Mouse (Mus musculus) c-Kit-positive CD71-negative TER-119-negative erythroid progenitor cells, embryonic 14.5 days (primary cell): ENCODE data around the gene Ikzf1.

Experiments
- DNase-seq: peaks from one replicate; pipeline ENCODE4 v3.0.0-alpha.2; 2013; ENCODE audit warnings: low read depth

The Ikzf1 gene

DNA sequence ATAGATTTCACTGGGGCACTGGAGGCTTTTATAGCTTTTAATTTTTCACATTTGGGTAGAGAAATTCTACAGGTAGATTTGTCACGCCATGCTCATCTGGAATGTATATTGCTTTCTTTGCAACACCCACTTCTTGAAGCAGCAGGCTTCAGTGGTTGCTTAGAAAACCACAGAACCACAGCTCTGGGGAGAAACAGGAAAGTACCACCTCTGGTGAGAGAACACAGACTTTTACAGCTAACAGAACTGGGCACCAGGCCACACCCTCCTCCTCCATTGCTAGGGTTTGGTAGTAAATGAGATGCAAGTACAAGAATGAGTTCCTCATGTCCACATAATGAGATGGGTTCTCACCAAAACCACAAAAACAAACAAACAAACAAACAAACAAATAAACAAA lies 81.3 kb downstream of the Ikzf1 start:
- DNase-seq = peak; percentile 36

- no peak for DNase-seq
Observed at GRCm38 (mm10) chr11:11766736-11767135, 81.9 kb downstream of the Ikzf1 start.

DNA sequence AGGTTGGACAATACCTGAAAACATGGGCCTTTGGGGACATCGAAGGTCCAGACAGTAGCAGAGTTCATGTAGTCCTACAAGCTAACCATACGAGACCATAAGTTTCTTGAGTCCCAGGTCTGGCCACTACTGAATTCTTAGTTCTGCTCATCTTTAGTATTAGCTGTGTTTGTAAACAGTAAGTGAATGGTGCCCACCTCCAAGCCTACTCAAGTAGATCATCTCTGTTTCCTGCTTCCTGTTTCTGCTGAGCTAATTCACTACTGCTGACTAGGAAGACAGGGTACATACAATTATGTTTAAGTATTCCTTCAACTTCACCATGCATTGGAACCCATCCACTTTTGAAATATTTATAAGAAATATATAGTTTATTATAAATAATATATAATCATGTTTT lies 83.3 kb downstream of the Ikzf1 start:
- DNase-seq = no peak

DNA sequence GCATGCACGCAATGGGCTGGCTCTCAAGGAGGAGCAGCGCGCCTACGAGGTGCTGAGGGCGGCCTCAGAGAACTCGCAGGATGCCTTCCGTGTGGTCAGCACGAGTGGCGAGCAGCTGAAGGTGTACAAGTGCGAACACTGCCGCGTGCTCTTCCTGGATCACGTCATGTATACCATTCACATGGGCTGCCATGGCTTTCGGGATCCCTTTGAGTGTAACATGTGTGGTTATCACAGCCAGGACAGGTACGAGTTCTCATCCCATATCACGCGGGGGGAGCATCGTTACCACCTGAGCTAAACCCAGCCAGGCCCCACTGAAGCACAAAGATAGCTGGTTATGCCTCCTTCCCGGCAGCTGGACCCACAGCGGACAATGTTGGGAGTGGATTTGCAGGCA lies 84.5 kb downstream of the Ikzf1 start:
- DNase-seq = no peak

DNA sequence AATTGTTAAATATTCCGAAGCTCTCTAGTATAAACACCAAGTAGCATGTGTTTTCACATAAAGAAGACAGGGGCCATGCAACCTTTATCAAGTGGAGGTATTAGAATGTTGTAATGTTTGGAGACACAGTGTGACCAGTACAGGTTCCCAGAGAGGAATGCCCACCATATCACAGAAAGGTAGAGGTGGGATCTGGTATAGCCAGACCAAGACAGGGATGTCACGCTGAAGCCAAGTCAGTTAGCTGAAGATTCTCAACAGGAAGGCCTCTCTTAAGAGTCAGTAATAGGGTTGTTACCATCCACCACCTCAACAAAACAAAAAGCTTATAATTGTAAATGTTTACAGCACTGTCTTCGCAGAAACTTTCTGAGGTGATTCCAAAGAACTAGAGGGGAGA lies 85.9 kb downstream of the Ikzf1 start:
- no peak for DNase-seq

DNA sequence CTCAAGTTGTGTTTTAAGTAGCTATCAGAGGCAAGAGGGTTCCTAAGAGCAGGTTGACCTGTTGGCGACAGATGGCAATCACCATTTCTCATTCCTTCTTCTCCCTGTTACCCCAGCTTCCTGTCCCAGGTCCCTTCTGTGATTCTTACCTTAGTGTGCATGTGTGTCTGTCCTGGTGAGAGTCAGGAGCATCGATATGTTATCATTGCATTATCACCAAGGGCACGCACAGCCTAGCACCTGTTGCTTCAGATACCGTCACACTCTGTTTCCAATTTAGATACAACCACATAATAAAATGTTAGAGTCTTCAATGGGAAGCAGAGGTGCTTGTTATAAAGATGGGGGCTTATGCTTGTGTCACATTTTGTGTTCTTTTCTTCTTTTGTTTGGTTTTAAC lies 87.4 kb downstream of the Ikzf1 start:
- DNase-seq = no peak

- DNase-seq = no peak
Observed at GRCm38 (mm10) chr11:11774384-11774783, 89.6 kb downstream of the Ikzf1 start.

GRCm38 (mm10) chr11:11774893-11775292 lies 90.1 kb downstream of the Ikzf1 start:
- DNase-seq = no peak

DNA sequence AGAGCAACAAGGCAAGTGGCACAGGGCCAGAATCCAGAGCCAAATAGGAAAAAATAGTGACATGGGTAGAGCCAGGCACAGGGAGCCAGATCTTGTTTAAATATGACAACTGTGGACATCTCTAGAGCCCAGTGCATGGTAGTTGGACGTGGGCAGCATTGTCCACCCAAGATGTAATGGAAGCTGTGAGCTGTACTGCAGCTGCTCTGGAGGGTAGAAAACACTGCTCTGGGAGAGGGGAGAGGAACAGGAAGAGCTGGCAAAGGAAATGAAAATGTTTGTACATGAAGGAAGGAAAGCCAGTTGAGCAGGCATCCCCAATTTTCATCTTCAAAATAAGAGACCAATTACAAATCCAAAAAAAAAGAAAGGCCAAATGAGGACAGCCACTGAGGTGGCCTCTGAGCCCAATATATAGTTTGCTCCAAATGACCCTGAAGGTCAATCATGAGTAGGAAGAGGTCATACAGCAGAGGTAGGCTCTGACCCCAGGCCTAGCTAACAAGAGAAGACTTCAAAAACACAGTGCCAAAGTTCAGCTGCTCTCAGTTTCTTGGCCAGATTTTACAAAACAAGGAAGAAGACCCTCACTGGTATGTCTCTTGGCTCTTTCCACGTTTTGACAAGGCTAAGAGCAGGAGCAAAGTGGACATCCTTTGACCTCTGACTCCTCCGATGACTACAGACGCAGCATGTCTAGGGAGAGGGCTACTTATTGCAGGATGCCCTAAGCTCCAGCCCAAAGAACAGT lies 91.4 kb downstream of the Ikzf1 start:
- DNase-seq = no peak

DNA sequence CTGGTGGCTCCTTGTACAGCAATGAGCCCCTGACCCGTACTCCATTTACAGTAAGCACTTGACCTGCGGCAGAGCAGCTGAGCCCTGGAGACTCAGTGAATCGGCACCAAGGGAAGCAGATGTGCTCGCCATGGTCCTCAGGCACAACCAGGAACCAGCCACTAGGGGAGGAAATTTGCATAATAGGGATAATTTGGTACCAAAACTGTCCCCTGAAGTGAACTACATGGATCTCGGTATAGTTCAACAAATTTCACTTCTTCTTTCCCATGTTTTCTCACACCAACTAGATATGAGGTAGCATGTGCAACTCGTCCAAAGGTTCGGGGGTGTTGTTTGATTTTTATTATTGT lies 92.0 kb downstream of the Ikzf1 start:
- DNase-seq = no peak

DNA sequence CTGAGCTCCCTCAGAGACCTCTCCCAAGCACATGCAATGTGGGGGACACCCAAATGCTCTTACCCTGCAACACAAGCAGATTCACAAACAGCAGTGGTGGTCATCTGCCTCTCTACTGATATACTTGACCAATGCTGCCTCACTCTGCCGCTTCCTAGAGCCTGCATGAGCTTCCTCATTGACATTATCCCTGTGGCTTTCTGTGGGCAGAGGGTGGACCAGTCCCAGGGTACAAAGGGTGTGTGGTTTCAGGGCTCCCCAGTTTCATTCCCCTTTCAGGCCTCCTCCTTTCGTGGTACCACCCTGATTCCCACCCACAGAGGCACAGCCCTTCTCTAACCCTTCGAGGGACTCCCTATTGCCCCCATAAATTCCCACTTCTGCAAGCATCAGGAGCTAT lies 92.4 kb downstream of the Ikzf1 start:
- DNase-seq = no peak

GRCm38 (mm10) chr11:11777796-11778195 lies 93.0 kb downstream of the Ikzf1 start:
- no peak for DNase-seq

GRCm38 (mm10) chr11:11778345-11778744 lies 93.5 kb downstream of the Ikzf1 start:
- DNase-seq = no peak

DNA sequence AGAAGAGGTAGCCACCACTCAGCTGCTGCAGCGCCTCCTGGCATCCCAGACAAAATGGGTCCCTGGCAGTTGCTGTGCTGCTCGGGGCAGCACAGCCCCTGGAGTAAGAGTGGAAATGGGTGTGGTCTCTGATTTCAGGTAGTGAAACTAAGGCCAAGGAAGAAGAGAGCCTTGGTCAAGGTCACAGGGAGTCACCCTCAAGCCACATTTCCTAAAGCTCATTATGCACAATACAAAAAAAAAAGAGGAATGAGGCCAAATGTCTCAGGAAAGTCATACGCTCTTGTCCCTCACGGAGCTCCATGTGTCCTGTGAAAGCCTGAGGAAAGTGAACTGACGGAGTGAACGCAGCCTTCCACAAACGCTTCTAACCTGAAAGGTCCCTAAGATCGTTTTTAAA lies 96.9 kb downstream of the Ikzf1 start:
- no peak for DNase-seq

- DNase-seq = no peak
Observed at GRCm38 (mm10) chr11:11785457-11785856, 100.7 kb downstream of the Ikzf1 start.

DNA sequence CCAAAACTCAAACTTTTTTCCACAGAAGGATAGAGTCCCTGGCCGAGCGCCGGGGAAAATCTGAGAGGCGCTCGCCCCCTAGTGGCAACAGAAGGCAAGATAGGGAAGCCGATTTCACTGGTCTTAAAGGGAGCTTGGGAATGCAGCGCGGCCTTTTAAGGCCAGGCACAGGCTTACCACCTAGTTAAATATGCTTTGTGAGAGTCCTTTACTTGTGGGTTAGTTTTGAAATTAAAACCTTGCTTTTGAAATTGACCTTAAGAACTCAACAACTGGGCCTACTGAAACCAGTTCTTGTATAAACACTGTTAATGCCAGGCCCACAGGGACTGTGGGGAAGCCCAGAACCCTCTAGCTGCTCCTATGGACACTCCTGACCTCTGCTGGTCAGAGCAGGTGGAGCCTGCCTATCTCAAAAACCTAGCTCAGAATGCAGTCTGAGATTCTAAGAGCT lies 103.7 kb downstream of the Ikzf1 start:
- peak; percentile 82 for DNase-seq

DNA sequence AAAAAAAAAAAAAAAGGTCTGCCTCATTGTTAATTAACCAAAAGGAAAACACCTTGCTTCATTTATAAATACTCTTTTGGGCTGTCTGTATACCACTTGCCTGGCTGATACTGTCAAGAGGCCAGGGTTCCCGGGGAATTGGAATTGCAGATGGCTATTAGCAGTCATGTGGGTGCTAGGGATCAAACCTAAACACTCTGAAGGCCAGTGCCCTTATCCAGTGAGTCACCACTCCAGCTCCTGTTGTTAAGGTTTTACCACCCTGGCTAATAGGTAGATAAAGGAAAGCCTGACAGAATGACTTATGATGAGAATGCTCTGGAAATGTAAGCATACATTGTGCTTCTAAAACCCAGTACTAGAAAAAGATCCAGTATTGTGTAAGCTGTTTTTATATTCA lies 109.8 kb downstream of the Ikzf1 start:
- no peak for DNase-seq

DNA sequence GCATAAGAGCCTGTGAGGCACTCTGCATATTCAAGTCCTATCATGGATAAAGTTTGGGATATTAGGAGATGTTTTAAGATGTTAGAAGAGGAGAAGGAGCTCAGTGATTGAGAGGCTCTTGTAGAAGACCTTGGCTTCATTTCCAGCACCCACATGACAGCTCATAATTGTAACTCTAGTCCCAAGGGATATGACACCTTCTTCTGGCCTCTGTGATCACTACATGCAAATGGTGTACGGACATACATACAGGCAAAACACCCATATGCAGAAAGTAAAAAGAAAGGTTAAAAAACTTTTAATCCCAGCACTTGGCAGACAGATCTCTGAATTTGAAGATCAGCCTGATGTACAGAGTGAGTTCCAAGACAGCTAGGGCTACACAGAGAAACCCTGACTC lies 113.9 kb downstream of the Ikzf1 start:
- DNase-seq = no peak

- no peak for DNase-seq
Observed at GRCm38 (mm10) chr11:11800304-11800703, 115.5 kb downstream of the Ikzf1 start.

DNA sequence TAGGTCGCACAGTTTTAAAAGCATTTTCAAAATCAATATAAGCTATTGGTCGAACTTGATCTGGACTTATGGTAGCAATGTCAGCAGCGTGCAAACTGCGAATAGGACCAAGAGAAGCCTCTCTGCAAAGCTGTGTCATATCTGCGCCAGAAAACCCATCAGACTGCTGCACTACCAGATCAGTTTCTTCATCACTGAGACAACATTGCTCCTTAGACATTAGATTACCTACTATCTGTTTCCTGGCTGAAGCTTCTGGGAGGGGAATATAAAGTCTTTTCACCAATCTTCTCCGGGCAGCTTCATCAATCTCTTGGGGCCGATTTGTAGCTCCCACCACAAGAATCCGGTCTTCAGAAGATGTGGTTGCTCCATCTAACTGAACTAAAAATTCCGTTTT lies 116.3 kb downstream of the Ikzf1 start:
- DNase-seq = no peak

- DNase-seq = no peak
Observed at GRCm38 (mm10) chr11:11804421-11804820, 119.6 kb downstream of the Ikzf1 start.

- DNase-seq = no peak
Observed at GRCm38 (mm10) chr11:11805951-11806350, 121.1 kb downstream of the Ikzf1 start.

DNA sequence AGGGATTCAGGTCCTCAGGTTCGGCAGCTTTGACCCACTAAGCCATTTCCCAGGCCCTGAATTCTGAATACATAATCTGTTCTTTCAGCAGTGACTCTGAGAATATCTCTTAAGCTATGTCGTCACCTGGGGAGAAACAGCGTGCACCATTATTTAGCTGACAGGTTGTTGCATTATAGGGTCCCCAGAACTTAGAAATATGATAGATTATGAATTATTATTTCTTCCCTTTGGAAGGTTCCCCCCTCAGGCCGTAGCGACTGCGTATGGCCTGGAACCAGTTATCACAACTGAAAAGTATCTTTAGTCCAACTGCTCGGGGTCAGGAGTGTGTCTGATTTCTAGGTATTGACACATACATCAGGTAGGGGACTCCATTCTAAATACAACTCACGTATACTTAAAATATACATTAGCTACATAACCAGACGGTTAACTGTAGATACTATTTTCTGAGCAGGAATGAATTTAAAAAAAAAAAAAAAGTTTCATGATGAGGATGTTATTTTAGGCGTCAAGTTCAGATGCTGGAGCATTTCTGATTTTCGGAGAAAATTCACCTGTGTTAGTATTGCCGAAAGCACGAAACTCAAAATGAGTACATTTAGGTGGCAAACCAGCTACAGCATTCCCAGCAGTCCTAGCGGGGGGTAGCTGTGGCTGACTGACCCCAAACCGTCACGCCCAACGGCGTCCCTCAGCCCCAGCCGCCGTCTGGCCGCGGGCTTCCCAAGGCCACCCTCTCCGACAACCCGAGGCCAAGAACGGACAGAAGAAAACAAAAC lies 123.4 kb downstream of the Ikzf1 start:
- no peak for DNase-seq
